Mouse (Mus musculus): ENCODE data around the gene Sipa1l1. TPM values are rescaled to one million over a fixed set of nuclear protein-coding genes. Genes with fewer than 3 reads are reported as not detected.

Sipa1l1 gene
- polyA plus RNA-seq, 1 experiment: 35.1 TPM

- TF ChIP-seq CTCF (IDR thresholded peaks at IDR 0.05; ENCODE audit: borderline replicate concordance, insufficient read depth, low read depth, low read length): no peak
- TF ChIP-seq POLR2A (IDR thresholded peaks at IDR 0.05; ENCODE audit: borderline replicate concordance, insufficient read depth, low read length): no peak
- 17% methylated on average over 17 of the region's 17 CpGs for WGBS
- Histone ChIP-seq H3K4me3 (replicated peaks; ENCODE audit: insufficient read depth, low read depth, low read length) (no peak overlapping the region), H3K27me3 (ENCODE audit: control insufficient read depth, insufficient read depth, low read length) (no peaks in the 10 kb centered on the region), H3K4me1 (ENCODE audit: control insufficient read depth, insufficient read depth, low read length) (peaks cover 17% of the 10 kb centered on the region), H3K27ac (ENCODE audit: insufficient read depth, low read length) (peak overlapping the region; percentile 29)
- peak; percentile 71 to 85 for DNase-seq
Measured at GRCm38 (mm10) chr12:82312091-82312820, 143.1 kb downstream of the Sipa1l1 start.

- H3K27ac ChIP-seq (ENCODE audit: insufficient read depth, low read length): no peak overlapping the region
- WGBS: 89% methylated on average over 3 of the region's 3 CpGs
- TF ChIP-seq CTCF (IDR thresholded peaks at IDR 0.05; ENCODE audit: borderline replicate concordance, insufficient read depth, low read depth, low read length) (no peak), POLR2A (IDR thresholded peaks at IDR 0.05; ENCODE audit: borderline replicate concordance, insufficient read depth, low read length) (no peak)
- H3K27me3 ChIP-seq (ENCODE audit: control insufficient read depth, insufficient read depth, low read length): no peaks in the 10 kb centered on the region
- peaks cover 17% of the 10 kb centered on the region for H3K4me1 ChIP-seq (ENCODE audit: control insufficient read depth, insufficient read depth, low read length)
- H3K4me3 ChIP-seq (replicated peaks; ENCODE audit: insufficient read depth, low read depth, low read length): no peak overlapping the region
- DNase-seq: no peak
Measured at GRCm38 (mm10) chr12:82313091-82313490, 144.0 kb downstream of the Sipa1l1 start.

GRCm38 (mm10) chr12:82319436-82320131 is 150.5 kb downstream of the Sipa1l1 start:
- no peak overlapping the region for H3K27ac ChIP-seq (ENCODE audit: insufficient read depth, low read length)
- no peaks in the 10 kb centered on the region for H3K27me3 ChIP-seq (ENCODE audit: control insufficient read depth, insufficient read depth, low read length)
- TF ChIP-seq POLR2A (IDR thresholded peaks at IDR 0.05; ENCODE audit: borderline replicate concordance, insufficient read depth, low read length) (no peak), CTCF (IDR thresholded peaks at IDR 0.05; ENCODE audit: borderline replicate concordance, insufficient read depth, low read depth, low read length) (no peak)
- H3K4me3 ChIP-seq (replicated peaks; ENCODE audit: insufficient read depth, low read depth, low read length): no peak overlapping the region
- no peak for DNase-seq
- WGBS: 95% methylated on average over 7 of the region's 7 CpGs
- peaks cover 6% of the 10 kb centered on the region; the same call in 1 of the 2 replicates for H3K4me1 ChIP-seq (ENCODE audit: control insufficient read depth, insufficient read depth, low read length)

- Histone ChIP-seq H3K27me3 (ENCODE audit: control insufficient read depth, insufficient read depth, low read length) (no peaks in the 10 kb centered on the region), H3K27ac (ENCODE audit: insufficient read depth, low read length) (no peak overlapping the region), H3K4me1 (ENCODE audit: control insufficient read depth, insufficient read depth, low read length) (peaks cover 6% of the 10 kb centered on the region; the same call in 1 of the 2 replicates), H3K4me3 (replicated peaks; ENCODE audit: insufficient read depth, low read depth, low read length) (no peak overlapping the region)
- no peak for DNase-seq
- WGBS: 81% methylated on average over 3 of the region's 3 CpGs
- TF ChIP-seq CTCF (IDR thresholded peaks at IDR 0.05; ENCODE audit: borderline replicate concordance, insufficient read depth, low read depth, low read length): no peak
- no peak for TF ChIP-seq POLR2A (IDR thresholded peaks at IDR 0.05; ENCODE audit: borderline replicate concordance, insufficient read depth, low read length)
Measured at GRCm38 (mm10) chr12:82320204-82320603, 151.1 kb downstream of the Sipa1l1 start.

- no peak overlapping the region for H3K27ac ChIP-seq (ENCODE audit: insufficient read depth, low read length)
- TF ChIP-seq POLR2A (IDR thresholded peaks at IDR 0.05; ENCODE audit: borderline replicate concordance, insufficient read depth, low read length): no peak
- no peak for TF ChIP-seq CTCF (IDR thresholded peaks at IDR 0.05; ENCODE audit: borderline replicate concordance, insufficient read depth, low read depth, low read length)
- peaks cover 6% of the 10 kb centered on the region; the same call in 1 of the 2 replicates for H3K4me1 ChIP-seq (ENCODE audit: control insufficient read depth, insufficient read depth, low read length)
- no peak overlapping the region for H3K4me3 ChIP-seq (replicated peaks; ENCODE audit: insufficient read depth, low read depth, low read length)
- WGBS: 87% methylated on average over 8 of the region's 8 CpGs
- DNase-seq: no peak
- no peaks in the 10 kb centered on the region for H3K27me3 ChIP-seq (ENCODE audit: control insufficient read depth, insufficient read depth, low read length)
Measured at GRCm38 (mm10) chr12:82321397-82321796, 152.3 kb downstream of the Sipa1l1 start.

- DNase-seq: no peak
- 97% methylated on average over 2 of the region's 2 CpGs for WGBS
- no peak overlapping the region for H3K27ac ChIP-seq (ENCODE audit: insufficient read depth, low read length)
Measured at GRCm38 (mm10) chr12:82321855-82322254, 152.7 kb downstream of the Sipa1l1 start.

GRCm38 (mm10) chr12:82322759-82323451 is 153.8 kb downstream of the Sipa1l1 start:
- H3K27ac ChIP-seq (ENCODE audit: insufficient read depth, low read length): no peak overlapping the region
- H3K4me3 ChIP-seq (replicated peaks; ENCODE audit: insufficient read depth, low read depth, low read length): no peak overlapping the region
- H3K27me3 ChIP-seq (ENCODE audit: control insufficient read depth, insufficient read depth, low read length): no peaks in the 10 kb centered on the region
- no peak for DNase-seq
- 87% methylated on average over 7 of the region's 7 CpGs for WGBS
- H3K4me1 ChIP-seq (ENCODE audit: control insufficient read depth, insufficient read depth, low read length): peaks cover 6% of the 10 kb centered on the region; the same call in 1 of the 2 replicates
- TF ChIP-seq CTCF (IDR thresholded peaks at IDR 0.05; ENCODE audit: borderline replicate concordance, insufficient read depth, low read depth, low read length) (no peak), POLR2A (IDR thresholded peaks at IDR 0.05; ENCODE audit: borderline replicate concordance, insufficient read depth, low read length) (no peak)

More at GRCm38 (mm10) chr12:82321855-82322254, 152.7 kb downstream of the Sipa1l1 start:
- Histone ChIP-seq H3K4me3 (replicated peaks; ENCODE audit: insufficient read depth, low read depth, low read length) (no peak overlapping the region), H3K27me3 (ENCODE audit: control insufficient read depth, insufficient read depth, low read length) (no peaks in the 10 kb centered on the region), H3K4me1 (ENCODE audit: control insufficient read depth, insufficient read depth, low read length) (peaks cover 6% of the 10 kb centered on the region; the same call in 1 of the 2 replicates)
- no peak for TF ChIP-seq CTCF (IDR thresholded peaks at IDR 0.05; ENCODE audit: borderline replicate concordance, insufficient read depth, low read depth, low read length)
- no peak for TF ChIP-seq POLR2A (IDR thresholded peaks at IDR 0.05; ENCODE audit: borderline replicate concordance, insufficient read depth, low read length)

Measured in cerebellum, adult 2 months (tissue).